Mouse (Mus musculus): Measurements from ENCODE around the gene Olfr1116. TPM values are rescaled to one million over a fixed set of nuclear protein-coding genes. Genes with fewer than 3 reads are reported as not detected.

Olfr1116 gene
- total RNA-seq (2023): not detected

GRCm38 (mm10) chr2:87267234-87267633 is at the start of gene Olfr1116:
Gene Olfr1116 (plus strand): TSS chr2:87267534.

GRCm38 (mm10) chr2:87247713-87248112 is 19.6 kb upstream of the Olfr1116 start, which contains the start of gene Olfr1115:
Gene Olfr1115 (plus strand): TSS chr2:87248013.

DNA sequence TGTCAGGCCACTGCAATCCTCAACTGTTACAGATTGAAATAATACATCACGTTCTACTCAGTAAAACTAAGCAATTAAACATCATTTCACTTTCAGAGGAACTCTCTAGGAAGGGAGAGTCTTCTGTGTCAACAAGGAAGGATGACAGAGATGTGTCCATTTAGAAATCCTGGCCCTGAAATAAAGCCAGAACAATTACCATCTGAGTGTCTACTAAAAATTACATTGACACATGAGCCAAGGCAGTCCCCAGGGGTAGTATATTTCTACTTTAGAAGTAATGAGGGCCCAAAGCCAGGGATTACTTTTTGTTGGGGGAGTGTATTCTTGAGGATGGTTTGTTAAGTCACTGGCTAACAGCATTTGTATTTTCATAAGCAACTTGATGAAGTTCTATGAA is 39.9 kb downstream of the Olfr1116 start, which contains the start of gene Olfr1118:
TSS of gene Olfr1118 (plus strand) at position 301 of the 400 bp plus-strand sequence.

Other genes with a start within 250 kb of the Olfr1116 start
- not detected for gene Olfr1104, start 240.5 kb upstream of the Olfr1116 start, total RNA-seq (2023)
- not detected for gene Olfr1105, start 231.0 kb upstream of the Olfr1116 start, total RNA-seq (2023)
- not detected for gene Olfr1106, start 215.3 kb upstream of the Olfr1116 start, total RNA-seq (2023)
- gene Olfr1107, start 191.7 kb upstream of the Olfr1116 start, total RNA-seq (2023): not detected
- gene Olfr1109, start 171.5 kb upstream of the Olfr1116 start, total RNA-seq (2023): not detected
- gene Olfr259, start 153.0 kb upstream of the Olfr1116 start, total RNA-seq (2023): not detected
- not detected for gene Olfr1110, start 127.2 kb upstream of the Olfr1116 start, total RNA-seq (2023)
- gene Olfr1111, start 114.9 kb upstream of the Olfr1116 start, total RNA-seq (2023): not detected
- gene Olfr1112, start 79.7 kb upstream of the Olfr1116 start, total RNA-seq (2023): not detected
- not detected for gene Olfr1113, start 58.6 kb upstream of the Olfr1116 start, total RNA-seq (2023)
- gene Olfr1115, start 19.5 kb upstream of the Olfr1116 start, total RNA-seq (2023): not detected
- gene Olfr1118, start 40.0 kb downstream of the Olfr1116 start, total RNA-seq (2023): not detected
- gene Olfr1120, start 87.3 kb downstream of the Olfr1116 start, total RNA-seq (2023): not detected
- not detected for gene Olfr1121, start 102.4 kb downstream of the Olfr1116 start, total RNA-seq (2023)
- not detected for gene Olfr1122, start 118.3 kb downstream of the Olfr1116 start, total RNA-seq (2023)
- not detected for gene Olfr1123, start 149.1 kb downstream of the Olfr1116 start, total RNA-seq (2023)
- not detected for gene Olfr1124, start 162.7 kb downstream of the Olfr1116 start, total RNA-seq (2023)
- not detected for gene Olfr1126, start 186.4 kb downstream of the Olfr1116 start, total RNA-seq (2023)
- gene Pramel7, start 229.6 kb downstream of the Olfr1116 start, total RNA-seq (2023): not detected
- gene Pramel6, start 239.0 kb downstream of the Olfr1116 start, total RNA-seq (2023): not detected

All from neutrophil, adult 83 days (primary cell).